Comparison of ENCODE assay signal across 8 mouse cellular contexts in genomic region chr17:45549617-45550181, GRCm38 (mm10). TPM values are rescaled to one million over a fixed set of nuclear protein-coding genes. Genes with fewer than 3 reads are reported as not detected.
DNase-seq lines count a peak whose midpoint lies in the region; ATAC-seq and TF ChIP-seq lines count a peak whose summit lies in the region.

Gene Tmem151b (minus strand): TSS chr17:45549677.

- no peak for ATAC-seq in heart, embryonic 13.5 days (ENCODE audit: extremely low read depth, insufficient number of reproducible peaks, low FRiP score, low TSS enrichment)
- no peak for ATAC-seq in embryonic facial prominence, embryonic 13.5 days (ENCODE audit: insufficient number of reproducible peaks, insufficient read depth, low FRiP score, low TSS enrichment, low read depth)
- ATAC-seq in midbrain, embryonic 13.5 days = peak; percentile 31

- no peak for TF ChIP-seq POLR2A in MEL (IDR thresholded peaks at IDR 0.05; ENCODE audit: control insufficient read depth in 1 of 2, insufficient read depth in 1 of 2, low read depth in 1 of 2, low read length in 2 of 2, poor library complexity in 1 of 2)

- H3K4me1 ChIP-seq in heart, embryonic 13.5 days = peaks cover 26% of the 10 kb centered on the region
- peaks cover 0 to 19% of the 10 kb centered on the region in 2 experiments; a peak in 2 of 4 replicates for H3K4me1 ChIP-seq in MEL (ENCODE audit: control insufficient read depth in 1 of 2, insufficient read depth in 2 of 2, low read length in 2 of 2)
- H3K4me1 ChIP-seq in embryonic facial prominence, embryonic 13.5 days = peaks cover 39% of the 10 kb centered on the region
- H3K4me1 ChIP-seq in midbrain, embryonic 13.5 days (replicated peaks) = peaks cover 55% of the 10 kb centered on the region

- H3K27ac ChIP-seq in heart, embryonic 13.5 days (replicated peaks) = no peak within 1 kb of the TSS
- H3K27ac ChIP-seq in MEL (ENCODE audit: control insufficient read depth, low read depth, low read length) = no peak within 1 kb of the TSS
- peak within 1 kb of the TSS; percentile 69 for H3K27ac ChIP-seq in embryonic facial prominence, embryonic 13.5 days
- peak within 1 kb of the TSS; percentile 96 for H3K27ac ChIP-seq in midbrain, embryonic 13.5 days

- peak within 1 kb of the TSS; percentile 87 for H3K9ac ChIP-seq in heart, embryonic 13.5 days
- H3K9ac ChIP-seq in MEL (ENCODE audit: control insufficient read depth, low read depth, low read length, poor library complexity, severe bottlenecking) = peak within 1 kb of the TSS; percentile 49
- peak within 1 kb of the TSS; percentile 85 for H3K9ac ChIP-seq in embryonic facial prominence, embryonic 13.5 days
- peak within 1 kb of the TSS; percentile 99 for H3K9ac ChIP-seq in midbrain, embryonic 13.5 days (replicated peaks)

- TF ChIP-seq CTCF in MEL (IDR thresholded peaks at IDR 0.05 in 2 of 3, conservative IDR thresholded peaks at IDR 0.05 in 1 of 3; ENCODE audit: control insufficient read depth in 1 of 3, insufficient read depth in 1 of 3, low read depth in 2 of 3, low read length in 3 of 3, poor library complexity in 1 of 3, severe bottlenecking in 1 of 3) = no peak

- TF ChIP-seq EP300 in MEL (IDR thresholded peaks at IDR 0.05; ENCODE audit: low read depth in 1 of 2, low read length in 2 of 2) = no peak

- 2% methylated on average over 12 of the region's 29 CpGs for WGBS in heart, embryonic 13.5 days
- under 1% methylated on average over 19 of the region's 29 CpGs for WGBS in embryonic facial prominence, embryonic 13.5 days
- 0% methylated on average over 18 of the region's 29 CpGs for WGBS in midbrain, embryonic 13.5 days

- peak within 1 kb of the TSS; percentile 74 for H3K4me3 ChIP-seq in heart, embryonic 13.5 days
- H3K4me3 ChIP-seq in MEL (ENCODE audit: control insufficient read depth in 1 of 2, insufficient read depth in 1 of 2, low read depth in 2 of 2, low read length in 2 of 2) = peak within 1 kb of the TSS; percentile 30 to 78
- H3K4me3 ChIP-seq in embryonic facial prominence, embryonic 13.5 days = peak within 1 kb of the TSS; percentile 71
- peak within 1 kb of the TSS; percentile 87 for H3K4me3 ChIP-seq in midbrain, embryonic 13.5 days (replicated peaks)

- DNase-seq in heart, postnatal 4 days = no peak
- DNase-seq in MEL (ENCODE audit: low read depth, low spot score) = peak; percentile 59
- DNase-seq in kidney, postnatal 4 days = peak; percentile 70 to 74
- DNase-seq in thymus, postnatal 36 days = peak; percentile 50 to 73
- no peak for DNase-seq in lung, postnatal 36 days

- H3K9me3 ChIP-seq in heart, embryonic 13.5 days = no peaks in the 10 kb centered on the region
- H3K9me3 ChIP-seq in MEL (replicated peaks; ENCODE audit: insufficient read depth, low read length) = no peaks in the 10 kb centered on the region
- no peaks in the 10 kb centered on the region for H3K9me3 ChIP-seq in embryonic facial prominence, embryonic 13.5 days
- H3K9me3 ChIP-seq in midbrain, embryonic 13.5 days = no peaks in the 10 kb centered on the region

- H3K27me3 ChIP-seq in heart, embryonic 13.5 days (replicated peaks) = peaks cover 88% of the 10 kb centered on the region
- H3K27me3 ChIP-seq in MEL (ENCODE audit: control insufficient read depth in 1 of 2, insufficient read depth in 2 of 2, low read length in 2 of 2) = peaks cover 0 to 2% of the 10 kb centered on the region in 2 experiments; a peak in 3 of 4 replicates
- H3K27me3 ChIP-seq in embryonic facial prominence, embryonic 13.5 days = peaks cover 50% of the 10 kb centered on the region
- H3K27me3 ChIP-seq in midbrain, embryonic 13.5 days = peaks cover 35% of the 10 kb centered on the region

- H3K36me3 ChIP-seq in heart, embryonic 13.5 days = no peaks in the 10 kb centered on the region
- peaks cover 0 to 4% of the 10 kb centered on the region in 2 experiments; a peak in 2 of 4 replicates for H3K36me3 ChIP-seq in MEL (ENCODE audit: control insufficient read depth in 1 of 2, insufficient read depth in 2 of 2, low read length in 2 of 2)
- H3K36me3 ChIP-seq in embryonic facial prominence, embryonic 13.5 days = peaks cover 17% of the 10 kb centered on the region
- peaks cover 23% of the 10 kb centered on the region for H3K36me3 ChIP-seq in midbrain, embryonic 13.5 days

- H3K79me2 ChIP-seq in MEL (ENCODE audit: control insufficient read depth, insufficient read depth, low read length, poor library complexity) = no peaks in the 10 kb centered on the region

- TF ChIP-seq RAD21 in MEL (IDR thresholded peaks at IDR 0.05; ENCODE audit: low read depth, low read length) = no peak

- peak within 1 kb of the TSS; percentile 97 for H3K4me2 ChIP-seq in heart, embryonic 13.5 days
- peak within 1 kb of the TSS; percentile 85 for H3K4me2 ChIP-seq in embryonic facial prominence, embryonic 13.5 days
- peak within 1 kb of the TSS; percentile 68 for H3K4me2 ChIP-seq in midbrain, embryonic 13.5 days (replicated peaks)

TF ChIP-seq in MEL, 35 proteins besides CTCF, POLR2A, EP300 and RAD21:
- TF ChIP-seq POLR2AphosphoS2 (IDR thresholded peaks at IDR 0.05; ENCODE audit: low read length) (no peak), TAL1 (IDR thresholded peaks at IDR 0.05; ENCODE audit: low read length) (no peak), MAX (IDR thresholded peaks at IDR 0.05; ENCODE audit: low read length) (no peak), MYB (IDR thresholded peaks at IDR 0.05; ENCODE audit: low read depth, low read length) (no peak), CHD2 (IDR thresholded peaks at IDR 0.05; ENCODE audit: low read length) (no peak), CHD1 (IDR thresholded peaks at IDR 0.05; ENCODE audit: low read depth, low read length) (no peak), SMC3 (IDR thresholded peaks at IDR 0.05; ENCODE audit: low read depth, low read length) (no peak), JUND (IDR thresholded peaks at IDR 0.05; ENCODE audit: low read depth, low read length) (no peak), TCF12 (IDR thresholded peaks at IDR 0.05; ENCODE audit: low read depth, low read length) (no peak), ELF1 (IDR thresholded peaks at IDR 0.05; ENCODE audit: low read depth, low read length) (no peak), MAFK (IDR thresholded peaks at IDR 0.05; ENCODE audit: borderline replicate concordance, low read depth, low read length) (no peak), KAT2A (conservative IDR thresholded peaks at IDR 0.05; ENCODE audit: low read depth, low read length) (no peak), SIN3A (IDR thresholded peaks at IDR 0.05; ENCODE audit: low read length) (no peak), ZKSCAN1 (IDR thresholded peaks at IDR 0.05; ENCODE audit: low read depth, low read length) (no peak), GATA1 (IDR thresholded peaks at IDR 0.05; ENCODE audit: low read depth, low read length) (no peak), NRF1 (IDR thresholded peaks at IDR 0.05; ENCODE audit: insufficient read depth, low read depth, low read length, poor library complexity, severe bottlenecking) (no peak), MYC (IDR thresholded peaks at IDR 0.05; ENCODE audit: low read depth, low read length) (no peak), MEF2A (IDR thresholded peaks at IDR 0.05; ENCODE audit: extremely low read depth, insufficient replicate concordance, low read depth, low read length, poor library complexity, severe bottlenecking) (no peak), BHLHE40 (IDR thresholded peaks at IDR 0.05; ENCODE audit: borderline replicate concordance, low read depth, low read length) (no peak)
TF ChIP-seq in MEL: peak in this region for 0.

RNA-seq across cellular contexts. Expression of gene Tmem151b, which starts in this region (rescaled TPM):
- 1.4 and 1.6 TPM in 2 replicates for polyA plus RNA-seq in heart, embryonic 13.5 days (2015; fragmentation: Nextera tagmentation; extraction: Ambion mirVana)
- under 1 TPM; 0.20 to 0.24 TPM for total RNA-seq in heart, postnatal 4 days (2021)
- 0.15 and 0.33 TPM in 2 replicates for total RNA-seq in MEL (2012; rRNA removed)
- 1 to 10 TPM in 1 of 2 experiments, not detected in 1; 1.1 TPM for polyA plus RNA-seq in MEL (2012; ENCODE audit: insufficient read depth in 1 of 2, insufficient read length in 2 of 2, low read depth in 1 of 2, low replicate concordance in 2 of 2, missing spikeins in 1 of 2)
- 7.7 and 10.1 TPM in 2 replicates for polyA plus RNA-seq in embryonic facial prominence, embryonic 13.5 days (2015; fragmentation: Nextera tagmentation; extraction: Ambion mirVana)
- polyA plus RNA-seq in midbrain, embryonic 13.5 days (2015; fragmentation: Nextera tagmentation; extraction: Ambion mirVana) = 23.5 and 25.5 TPM in 2 replicates

Comparison
In these comparisons a context has a peak if more than half of its experiments do, and no peak if none do; other contexts are left out.
1. H3K27ac ChIP-seq: peak in embryonic facial prominence, embryonic 13.5 days (single experiment) and midbrain, embryonic 13.5 days (single experiment); none in heart, embryonic 13.5 days (single experiment) and MEL (single experiment).
2. H3K9ac ChIP-seq: peak in every context shown above with its lines; median percentile 99 in midbrain, embryonic 13.5 days; 87 in heart, embryonic 13.5 days; 85 in embryonic facial prominence, embryonic 13.5 days; 49 in MEL.
3. DNase-seq: peak in MEL (single experiment), kidney, postnatal 4 days (2 of 2) and thymus, postnatal 36 days (2 of 2); none in heart, postnatal 4 days (single experiment) and lung, postnatal 36 days (single experiment).
4. Peak in every context shown above with its lines, with median percentiles within 50 percentile points of each other: H3K4me2 ChIP-seq and H3K4me3 ChIP-seq.